Mouse (Mus musculus) lung, embryonic 14.5 days (tissue): ENCODE measurements at regions not wholly inside any gene's neighbourhood (a gene's known extent, or its start where the extent isn't known, plus 50 kb on each side); places are given as distances from the start of the nearest gene placed in this dataset.

Experiments
- ATAC-seq: fragments of 200-750 bp; cut with Nextera tagmentation; 2 replicates; pipeline ENCODE4 v1.8.0; 2017; ENCODE audit warnings: mild to moderate bottlenecking, moderate TSS enrichment, moderate library complexity; ENCODE audit not compliant: insufficient read depth
- DNase-seq: peaks from one replicate; pipeline ENCODE4 v3.0.0-alpha.2; 2015
- H3K27ac ChIP-seq: fragments of 300-500 bp; sonication (generic); 2 replicates; pipeline ENCODE4 v1.5.1; 2014; ENCODE audit warnings: low read depth, mild to moderate bottlenecking, moderate library complexity
- H3K27me3 ChIP-seq: fragments of 300-500 bp; sonication (generic); 2 replicates; pipeline ENCODE4 v1.6.1; 2014; ENCODE audit warnings: low read length, control low read depth; ENCODE audit not compliant: insufficient read depth
- H3K36me3 ChIP-seq: fragments of 300-500 bp; sonication (generic); 2 replicates; pipeline ENCODE4 v1.6.1; 2014; ENCODE audit warnings: control low read depth; ENCODE audit not compliant: insufficient read depth
- H3K4me1 ChIP-seq: fragments of 300-500 bp; sonication (generic); 2 replicates; pipeline ENCODE4 v1.6.1; 2014; ENCODE audit warnings: antibody characterized with exemption, control low read depth; ENCODE audit not compliant: insufficient read depth
- H3K4me2 ChIP-seq: fragments of 300-500 bp; sonication (generic); 2 replicates; pipeline ENCODE4 v1.6.1; 2014; ENCODE audit warnings: mild to moderate bottlenecking
- H3K4me3 ChIP-seq: fragments of 300-500 bp; sonication (generic); 2 replicates; pipeline ENCODE4 v1.5.1; 2014; ENCODE audit warnings: low read depth, low read length
- H3K9ac ChIP-seq: fragments of 300-500 bp; sonication (generic); 2 replicates; pipeline ENCODE4 v1.6.1; 2014
- H3K9me3 ChIP-seq: fragments of 300-500 bp; sonication (generic); 2 replicates; pipeline ENCODE4 v1.6.1; 2016; ENCODE audit warnings: low read depth, low read length, control low read depth
- CTCF ChIP-seq: IDR thresholded peaks from 2 replicates; pipeline ENCODE4 v1.5.1; 2016; ENCODE audit warnings: antibody characterized with exemption, low read depth
- WGBS: fragments of 180-500 bp; shearing (Covaris S2); extraction: QIAGEN DNeasy Blood & Tissue Kit; methylation state at CpG from one replicate; pipeline ENCODE4 v1.1.7; 2014; 5-methylcytosine and 5-hydroxymethylcytosine counted together

DNA sequence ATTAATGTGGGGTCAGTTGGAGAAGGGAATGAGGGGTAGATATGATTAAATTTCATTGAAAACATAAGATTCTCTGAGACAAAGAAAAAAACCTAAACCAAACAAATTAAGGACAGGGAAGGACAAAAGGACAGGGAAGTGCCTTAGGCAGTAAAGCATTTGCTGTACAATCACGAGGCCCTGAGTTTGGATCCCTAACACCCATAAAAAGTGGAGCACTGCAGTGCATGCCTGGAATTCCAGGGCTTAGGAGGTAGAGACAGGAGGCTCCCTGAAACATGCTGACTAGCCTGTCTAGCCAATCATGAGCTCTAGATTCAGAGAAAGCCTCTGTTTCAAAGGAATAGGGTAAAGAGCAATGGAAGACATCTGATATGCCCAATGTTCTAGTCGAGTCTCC lies 49.9 kb upstream of the Fndc3b start:
- Histone ChIP-seq H3K27me3 (no peaks in the 10 kb centered on the region), H3K4me3 (no peak overlapping the region), H3K36me3 (no peaks in the 10 kb centered on the region), H3K9ac (no peak overlapping the region), H3K9me3 (no peaks in the 10 kb centered on the region), H3K4me1 (peaks cover 3% of the 10 kb centered on the region; the same call in 1 of the 2 replicates), H3K27ac (no peak overlapping the region), H3K4me2 (no peak overlapping the region)
- no peak for TF ChIP-seq CTCF
- DNase-seq (no peak), ATAC-seq (no peak)
- WGBS, result 52% methylated on average over 2 of the region's 2 CpGs
